Mouse (Mus musculus) bone marrow macrophage, adult 2 months (primary cell): ENCODE results near the gene Gpx4.

Source experiments
- CTCF ChIP-seq: IDR thresholded peaks from 2 replicates; pipeline ENCODE4 v1.5.1; 2012; ENCODE audit warnings: low read depth, mild to moderate bottlenecking, low read length, moderate library complexity
- POLR2A ChIP-seq: IDR thresholded peaks from 2 replicates; pipeline ENCODE4 v1.6.1; 2012; ENCODE audit warnings: mild to moderate bottlenecking, low read depth, low read length, borderline replicate concordance

DNA sequence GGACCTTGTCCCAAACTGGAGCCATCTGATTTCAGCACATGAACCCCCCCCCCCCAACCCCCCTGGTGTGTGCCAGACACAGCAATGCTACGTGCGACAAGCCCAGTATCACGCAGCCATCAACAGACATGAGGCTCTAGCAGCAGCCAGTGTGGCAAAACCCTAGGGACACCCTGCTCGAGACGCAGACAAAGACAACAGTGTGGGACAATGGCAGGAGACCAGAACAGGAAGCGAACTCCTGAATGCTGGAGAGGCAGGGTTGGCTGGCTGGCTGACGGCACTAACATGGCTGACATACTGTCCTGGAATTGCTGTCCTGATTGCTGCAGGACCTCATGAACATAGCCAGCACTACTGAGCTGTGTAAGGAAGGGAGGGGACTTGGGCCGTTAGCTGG, 11.8 kb upstream of the Gpx4 start:
- TF ChIP-seq CTCF (no peak), POLR2A (no peak)
